Mouse (Mus musculus): Measurements from ENCODE around the gene Ggt1. TPM values are rescaled to one million over a fixed set of nuclear protein-coding genes. Genes with fewer than 3 reads are reported as not detected.
A peak's percentile ranks its signal among the peaks of the same experiment; 100 is the strongest.
"Not testable (repeated sequence)": the region's sequence is repeated elsewhere in the genome, so short reads cannot be mapped to it uniquely, and the experiment has no call there.

Gene Ggt1
- total RNA-seq, 2 experiments from 2014 or later = not detected

- intact Hi-C loops (cut with DNase I) = no loop called here
- DNase-seq = no peak
Measured at GRCm38 (mm10) chr10:75548486-75548885, 12.9 kb upstream of the Ggt1 start.

- DNase-seq = no peak
Measured at GRCm38 (mm10) chr10:75549886-75550285, 11.5 kb upstream of the Ggt1 start.

GRCm38 (mm10) chr10:75551175-75551574, 10.2 kb upstream of the Ggt1 start:
- DNase-seq = no peak
- intact Hi-C loops (cut with DNase I) = no loop called here

More at GRCm38 (mm10) chr10:75549886-75550285, 11.5 kb upstream of the Ggt1 start:
- intact Hi-C loops (cut with DNase I) = no loop called here

- no peak for DNase-seq
- intact Hi-C loops (cut with DNase I) = no loop called here
Measured at GRCm38 (mm10) chr10:75552106-75552505, 9.3 kb upstream of the Ggt1 start.

- intact Hi-C loops (cut with DNase I) = no loop called here
- DNase-seq = no peak
Measured at GRCm38 (mm10) chr10:75552701-75553450, 8.5 kb upstream of the Ggt1 start.

- intact Hi-C loops (cut with DNase I) = no loop called here
- no peak for DNase-seq
Measured at GRCm38 (mm10) chr10:75554090-75554489, 7.3 kb upstream of the Ggt1 start.

- intact Hi-C loops (cut with DNase I) = no loop called here
- DNase-seq = no peak
Measured at GRCm38 (mm10) chr10:75555557-75555956, 5.8 kb upstream of the Ggt1 start.

- DNase-seq = peak in 1 of 2 experiments; percentile 39
- intact Hi-C loops (cut with DNase I) = no loop called here
Measured at GRCm38 (mm10) chr10:75556026-75556425, 5.4 kb upstream of the Ggt1 start.

GRCm38 (mm10) chr10:75558515-75558914, 2.9 kb upstream of the Ggt1 start:
- no peak for DNase-seq
- intact Hi-C loops (cut with DNase I) = no loop called here

- no peak for DNase-seq
- intact Hi-C loops (cut with DNase I) = no loop called here
Measured at GRCm38 (mm10) chr10:75559041-75559675, 2.2 kb upstream of the Ggt1 start.

- DNase-seq = peak; percentile 69 to 74
- intact Hi-C loops (cut with DNase I) = no loop called here
Measured at GRCm38 (mm10) chr10:75559676-75560548, 1.5 kb upstream of the Ggt1 start, which contains the start of gene Lrrc75b. Gene Lrrc75b, minus strand, starts transcription at chr10:75560330.

- intact Hi-C loops (cut with DNase I) = no loop called here
- no peak for DNase-seq
Measured at GRCm38 (mm10) chr10:75560549-75560899, 880 bp upstream of the Ggt1 start.

- intact Hi-C loops (cut with DNase I) = no loop called here
Measured at GRCm38 (mm10) chr10:75562596-75562995, 1.2 kb downstream of the Ggt1 start.

GRCm38 (mm10) chr10:75564687-75565265, 3.4 kb downstream of the Ggt1 start:
- DNase-seq = no peak
- intact Hi-C loops (cut with DNase I) = no loop called here

More at GRCm38 (mm10) chr10:75562596-75562995, 1.2 kb downstream of the Ggt1 start:
- no peak for DNase-seq

GRCm38 (mm10) chr10:75565436-75565835, 4.0 kb downstream of the Ggt1 start:
- no peak for DNase-seq
- intact Hi-C loops (cut with DNase I) = no loop called here

- intact Hi-C loops (cut with DNase I) = no loop called here
- DNase-seq = no peak
Measured at GRCm38 (mm10) chr10:75565906-75566305, 4.5 kb downstream of the Ggt1 start.

- no peak for DNase-seq
- intact Hi-C loops (cut with DNase I) = no loop called here
Measured at GRCm38 (mm10) chr10:75566321-75566720, 4.9 kb downstream of the Ggt1 start.

GRCm38 (mm10) chr10:75566765-75567164, 5.4 kb downstream of the Ggt1 start:
- DNase-seq; intact Hi-C loops (cut with DNase I): not testable (repeated sequence)

- no peak for DNase-seq
Measured at GRCm38 (mm10) chr10:75568029-75568428, 6.6 kb downstream of the Ggt1 start.

GRCm38 (mm10) chr10:75568441-75568840, 7.0 kb downstream of the Ggt1 start:
- DNase-seq = no peak
- intact Hi-C loops (cut with DNase I) = no loop called here

More at GRCm38 (mm10) chr10:75568029-75568428, 6.6 kb downstream of the Ggt1 start:
- intact Hi-C loops (cut with DNase I) = no loop called here

GRCm38 (mm10) chr10:75568851-75569250, 7.4 kb downstream of the Ggt1 start:
- intact Hi-C loops (cut with DNase I) = no loop called here

More at GRCm38 (mm10) chr10:75568851-75569250, 7.4 kb downstream of the Ggt1 start:
- DNase-seq = no peak

Measured in heart, postnatal 14 days (tissue).